Mouse (Mus musculus): ENCODE data around the gene Pno1. TPM values are rescaled to one million over a fixed set of nuclear protein-coding genes. Genes with fewer than 3 reads are reported as not detected.
A peak's percentile ranks its signal among the peaks of the same experiment; 100 is the strongest.

Gene Pno1
- polyA plus RNA-seq, 1 experiment from 2014 or later: 89.9 TPM

- H3K4me3 ChIP-seq (replicated peaks): no peak overlapping the region
- H3K27ac ChIP-seq: no peak overlapping the region
- 95% methylated on average over 1 of the region's 1 CpGs for WGBS
- no peaks in the 10 kb centered on the region for H3K36me3 ChIP-seq
- 0 out of 2 replicates have a peak, but pooled peaks cover 9% of the 10 kb centered on the region for H3K4me1 ChIP-seq (replicated peaks)
- no peak overlapping the region for H3K4me2 ChIP-seq (replicated peaks)
- no peak overlapping the region for H3K9ac ChIP-seq
- no peaks in the 10 kb centered on the region for H3K9me3 ChIP-seq
- ATAC-seq: no peak
- no peaks in the 10 kb centered on the region for H3K27me3 ChIP-seq (replicated peaks)
Observed at GRCm38 (mm10) chr11:17170938-17171729, 40.2 kb downstream of the Pno1 start.

GRCm38 (mm10) chr11:17169262-17169661 is 42.1 kb downstream of the Pno1 start:
- Histone ChIP-seq H3K27me3 (replicated peaks) (no peaks in the 10 kb centered on the region), H3K4me1 (replicated peaks) (peaks cover 13% of the 10 kb centered on the region; the same call in 1 of the 2 replicates), H3K27ac (no peak overlapping the region), H3K36me3 (no peaks in the 10 kb centered on the region), H3K4me3 (replicated peaks) (no peak overlapping the region), H3K4me2 (replicated peaks) (no peak overlapping the region), H3K9me3 (no peaks in the 10 kb centered on the region), H3K9ac (no peak overlapping the region)
- ATAC-seq: no peak
- WGBS: 49% methylated on average over 2 of the region's 2 CpGs

GRCm38 (mm10) chr11:17166627-17167026 is 44.7 kb downstream of the Pno1 start:
- Histone ChIP-seq H3K36me3 (no peaks in the 10 kb centered on the region), H3K9ac (no peak overlapping the region), H3K4me2 (replicated peaks) (no peak overlapping the region), H3K4me3 (replicated peaks) (no peak overlapping the region), H3K27ac (no peak overlapping the region), H3K27me3 (replicated peaks) (no peaks in the 10 kb centered on the region), H3K4me1 (replicated peaks) (peaks cover 26% of the 10 kb centered on the region), H3K9me3 (no peaks in the 10 kb centered on the region)
- no peak for ATAC-seq
- 87% methylated on average over 7 of the region's 7 CpGs for WGBS

DNA sequence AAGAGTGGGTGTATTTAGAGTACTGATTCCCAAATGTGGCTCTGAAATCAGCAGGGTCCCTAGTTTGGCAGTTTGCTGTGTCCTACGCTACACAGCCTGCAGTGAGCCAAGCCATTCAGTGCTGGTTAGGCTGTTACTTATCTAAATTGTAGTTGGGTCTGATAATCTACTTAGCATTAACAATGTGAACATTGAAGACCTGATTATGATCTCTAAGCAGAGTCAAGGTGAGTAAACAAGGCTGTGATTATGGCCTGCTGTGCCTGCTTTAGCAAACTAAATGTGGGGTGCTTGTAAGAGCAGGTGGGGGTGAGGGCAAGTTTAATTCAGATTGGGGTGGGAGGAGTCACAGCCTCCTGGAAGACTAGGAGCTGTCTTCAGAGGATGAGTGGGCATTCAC is 47.4 kb downstream of the Pno1 start:
- peak; percentile 18 for ATAC-seq
- no peaks in the 10 kb centered on the region for H3K36me3 ChIP-seq
- no peak overlapping the region for H3K4me3 ChIP-seq (replicated peaks)
- H3K27ac ChIP-seq: no peak overlapping the region
- 62% methylated on average over 1 of the region's 1 CpGs for WGBS
- peaks cover 25% of the 10 kb centered on the region for H3K4me1 ChIP-seq (replicated peaks)
- H3K9me3 ChIP-seq: no peaks in the 10 kb centered on the region
- H3K9ac ChIP-seq: no peak overlapping the region
- no peaks in the 10 kb centered on the region for H3K27me3 ChIP-seq (replicated peaks)
- H3K4me2 ChIP-seq (replicated peaks): peak overlapping the region; percentile 37; the same call in 1 of the 2 replicates

GRCm38 (mm10) chr11:17160242-17160641 is 51.1 kb downstream of the Pno1 start:
- peaks cover 16% of the 10 kb centered on the region for H3K4me1 ChIP-seq (replicated peaks)
- peak overlapping the region; percentile 56 for H3K4me2 ChIP-seq (replicated peaks)
- peak overlapping the region; percentile 97 for H3K9ac ChIP-seq
- H3K4me3 ChIP-seq (replicated peaks): peak overlapping the region; percentile 96
- H3K27me3 ChIP-seq (replicated peaks): no peaks in the 10 kb centered on the region
- WGBS: under 1% methylated on average over 12 of the region's 12 CpGs
- no peaks in the 10 kb centered on the region for H3K36me3 ChIP-seq
- no peak for ATAC-seq
- no peaks in the 10 kb centered on the region for H3K9me3 ChIP-seq
- H3K27ac ChIP-seq: peak overlapping the region; percentile 97

- H3K27ac ChIP-seq: peak overlapping the region; percentile 97
- H3K4me3 ChIP-seq (replicated peaks): peak overlapping the region; percentile 96
- H3K4me2 ChIP-seq (replicated peaks): peak overlapping the region; percentile 56
- H3K9me3 ChIP-seq: no peaks in the 10 kb centered on the region
- H3K4me1 ChIP-seq (replicated peaks): peaks cover 16% of the 10 kb centered on the region
- no peaks in the 10 kb centered on the region for H3K27me3 ChIP-seq (replicated peaks)
- 1% methylated on average over 37 of the region's 46 CpGs for WGBS
- peak overlapping the region; percentile 97 for H3K9ac ChIP-seq
- ATAC-seq: peak; percentile 29
- H3K36me3 ChIP-seq: no peaks in the 10 kb centered on the region
Observed at GRCm38 (mm10) chr11:17159738-17160241, 51.6 kb downstream of the Pno1 start.

- peaks cover 15% of the 10 kb centered on the region for H3K4me1 ChIP-seq (replicated peaks)
- WGBS: under 1% methylated on average over 85 of the region's 89 CpGs
- ATAC-seq: peak; percentile 97
- H3K9ac ChIP-seq: peak within 1 kb of the TSS; percentile 97
- no peaks in the 10 kb centered on the region for H3K9me3 ChIP-seq
- peak within 1 kb of the TSS; percentile 96 for H3K4me3 ChIP-seq (replicated peaks)
- H3K4me2 ChIP-seq (replicated peaks): peak within 1 kb of the TSS; percentile 81
- H3K36me3 ChIP-seq: no peaks in the 10 kb centered on the region
- peak within 1 kb of the TSS; percentile 97 for H3K27ac ChIP-seq
- H3K27me3 ChIP-seq (replicated peaks): no peaks in the 10 kb centered on the region
Observed at GRCm38 (mm10) chr11:17158858-17159737, 52.3 kb downstream of the Pno1 start, which contains the start of gene Ppp3r1. TSS of gene Ppp3r1 (plus strand) at chr11:17159263.

Other genes with a start within 250 kb of the Pno1 start
- 24.3 and 25.6 TPM in 2 replicates for gene Cnrip1, start 160.0 kb downstream of the Pno1 start, polyA plus RNA-seq (2015; fragmentation: Nextera tagmentation; extraction: Ambion mirVana)
- gene Plek, start 159.2 kb downstream of the Pno1 start, polyA plus RNA-seq (2015; fragmentation: Nextera tagmentation; extraction: Ambion mirVana): 2.2 and 2.6 TPM in 2 replicates
- gene Ppp3r1, start 52.3 kb downstream of the Pno1 start, polyA plus RNA-seq (2015; fragmentation: Nextera tagmentation; extraction: Ambion mirVana): 100 and 111 TPM in 2 replicates
- 24.7 and 27.2 TPM in 2 replicates for gene Wdr92, start 29.5 kb downstream of the Pno1 start, polyA plus RNA-seq (2015; fragmentation: Nextera tagmentation; extraction: Ambion mirVana)
- 96.8 and 116 TPM in 2 replicates for gene C1d, start 46.0 kb upstream of the Pno1 start, polyA plus RNA-seq (2015; fragmentation: Nextera tagmentation; extraction: Ambion mirVana)

All from intestine, embryonic 15.5 days (tissue).